Mouse (Mus musculus) stomach, postnatal 0 days (tissue): ENCODE results near the gene Gse1.

ENCODE experiments used
- CTCF ChIP-seq: IDR thresholded peaks from 2 replicates; pipeline ENCODE4 v1.5.1; 2016; ENCODE audit warnings: antibody characterized with exemption, low read depth, mild to moderate bottlenecking, moderate library complexity
- EP300 ChIP-seq: optimal IDR thresholded peaks from 2 replicates; pipeline ENCODE3; 2016; ENCODE audit warnings: antibody characterized with exemption

DNA sequence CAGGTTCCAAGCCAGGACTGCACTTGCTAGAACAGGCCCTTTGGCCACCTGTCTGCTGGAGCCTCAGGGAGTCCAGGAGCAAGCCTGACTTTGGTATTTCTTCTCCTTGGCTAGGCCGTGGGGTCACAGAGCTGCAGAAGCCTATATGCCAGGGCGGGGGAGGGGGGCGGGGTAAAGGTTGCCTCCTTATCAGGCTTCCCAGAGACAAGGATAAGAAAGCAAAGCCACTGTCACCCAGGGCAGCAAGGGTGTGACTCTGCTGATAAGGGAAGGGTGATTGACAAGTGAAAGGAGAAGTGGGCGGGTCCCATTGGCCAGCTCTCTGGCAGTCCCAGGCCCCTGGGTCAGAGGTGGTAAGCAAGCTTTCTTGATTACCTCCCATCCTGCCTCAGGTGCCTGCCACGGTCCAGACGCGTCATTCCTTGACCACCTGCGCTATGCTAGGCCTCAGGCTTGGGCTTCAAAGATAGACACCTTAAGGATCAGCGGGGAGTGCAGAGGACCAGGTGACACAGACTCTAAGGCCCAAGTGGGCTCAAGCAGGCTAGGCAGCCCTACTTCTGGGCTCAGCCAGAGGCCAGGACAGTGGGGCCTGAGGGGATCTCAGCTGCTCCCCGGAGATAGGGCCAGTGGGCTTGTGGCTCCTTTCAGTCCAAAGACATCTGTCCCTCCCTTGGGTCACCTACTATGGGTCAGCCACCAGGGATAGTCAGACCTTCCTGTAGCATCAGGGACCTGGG is 247.4 kb downstream of the Gse1 start:
- TF ChIP-seq CTCF (no peak), EP300 (no peak)
